Mouse (Mus musculus) heart, adult 18-20 months (tissue): ENCODE measurements around the gene Slc27a4. TPM values are rescaled to one million over a fixed set of nuclear protein-coding genes. Genes with fewer than 3 reads are reported as not detected.

Experiments used
- DNase-seq, 2 experiments: peaks; one replicate each; pipeline ENCODE4 v3.0.0; 2021 to 2022; ENCODE audit warnings: mixed read lengths in 1 of 2
- microRNA-seq, 2 experiments: library from miRNA; unstranded; fragments of <30 nt; microRNA quantifications; one replicate each; pipeline ENCODE4 v1.2.0; 2022
- total RNA-seq, 2 experiments: library from RNA; stranded (reverse); gene quantifications; 2 replicates each; pipeline ENCODE4 v1.2.3; 2021

Gene Slc27a4
- total RNA-seq, 2 experiments from 2014 or later = 16.2 to 17.6 TPM

- no peak for DNase-seq
Observed at GRCm38 (mm10) chr2:29856451-29857260, 54.2 kb downstream of the Slc27a4 start.

- no peak for DNase-seq
Observed at GRCm38 (mm10) chr2:29857341-29857740, 54.9 kb downstream of the Slc27a4 start.

GRCm38 (mm10) chr2:29857967-29858366 is 55.5 kb downstream of the Slc27a4 start:
- no peak for DNase-seq

GRCm38 (mm10) chr2:29858748-29859473 is 56.5 kb downstream of the Slc27a4 start:
- peak in 1 of 2 experiments; percentile 34 for DNase-seq

GRCm38 (mm10) chr2:29865125-29865524 is 62.7 kb downstream of the Slc27a4 start:
- no peak for DNase-seq

Small RNAs within 50 kb of the gene (microRNA-seq; reads per million reads assigned to microRNA genes)
- gene Mir219a-2 (0 reads per million in 2 experiments), gene Mir219b (0 reads per million in 2 experiments)

Other genes with a start within 250 kb of the Slc27a4 start
- gene Rapgef1, start 182.9 kb upstream of the Slc27a4 start, total RNA-seq = 100 to 1,000 TPM in 1 of 2 experiments, 10 to 100 TPM in 1; 100.0 to 108 TPM
- not detected for gene Gm13420, start 50.9 kb upstream of the Slc27a4 start, total RNA-seq
- not detected for gene Gm13547, start 43.3 kb upstream of the Slc27a4 start, total RNA-seq
- 10 to 100 TPM; 16.8 to 18.9 TPM for gene Coq4, start 15.1 kb upstream of the Slc27a4 start, total RNA-seq
- 10 to 100 TPM; 31.6 to 42.1 TPM for gene Trub2, start 14.1 kb upstream of the Slc27a4 start, total RNA-seq
- gene Urm1, start 17.4 kb downstream of the Slc27a4 start, total RNA-seq = 10 to 100 TPM; 30.3 to 39.9 TPM
- 1 to 10 TPM; 1.9 to 2.7 TPM for gene Cercam, start 66.5 kb downstream of the Slc27a4 start, total RNA-seq
- 10 to 100 TPM; 15.0 to 21.8 TPM for gene Odf2, start 86.6 kb downstream of the Slc27a4 start, total RNA-seq
- 10 to 100 TPM; 22.7 to 24.7 TPM for gene Gle1, start 132.8 kb downstream of the Slc27a4 start, total RNA-seq
- gene Sptan1, start 162.9 kb downstream of the Slc27a4 start, total RNA-seq = 100 to 1,000 TPM; 157 to 176 TPM
- gene Wdr34, start 246.2 kb downstream of the Slc27a4 start, total RNA-seq = 1 to 10 TPM; 6.3 to 6.8 TPM